Mouse (Mus musculus): ENCODE results near the gene Spaca1. TPM values are rescaled to one million over a fixed set of nuclear protein-coding genes. Genes with fewer than 3 reads are reported as not detected.
"Not testable (repeated sequence)": the region's sequence is repeated elsewhere in the genome, so short reads cannot be mapped to it uniquely, and the experiment has no call there.

Spaca1 gene
- total RNA-seq (2021) = under 1 TPM in 1 of 2 experiments, not detected in 1; 0.35 TPM
- long read RNA-seq, experiment 1 = 0 reads
- long read RNA-seq, experiment 2, partial matches to known transcripts = 0 of 1 reads
- long read RNA-seq, experiment 2, other reads (novel, unspliced or antisense) = 0 of 1 reads

GRCm38 (mm10) chr4:34049571-34050255, at the start of gene Spaca1:
Gene Spaca1 (minus strand): TSS chr4:34050191.
- DNase-seq = peak; percentile 6

- DNase-seq = not testable (repeated sequence)
Measured at GRCm38 (mm10) chr4:34087286-34087685, 37.3 kb upstream of the Spaca1 start.

- DNase-seq = no peak
Measured at GRCm38 (mm10) chr4:34081064-34081463, 31.1 kb upstream of the Spaca1 start.

- DNase-seq = no peak
Measured at GRCm38 (mm10) chr4:34069002-34069401, 19.0 kb upstream of the Spaca1 start.

GRCm38 (mm10) chr4:34058320-34058719, 8.3 kb upstream of the Spaca1 start:
- no peak for DNase-seq

GRCm38 (mm10) chr4:34026771-34027170, 23.2 kb downstream of the Spaca1 start:
- DNase-seq = no peak

GRCm38 (mm10) chr4:34021456-34021855, 28.5 kb downstream of the Spaca1 start:
- no peak for DNase-seq

GRCm38 (mm10) chr4:33996382-33996781, 53.6 kb downstream of the Spaca1 start:
- DNase-seq = no peak

GRCm38 (mm10) chr4:33992687-33993086, 57.3 kb downstream of the Spaca1 start:
- DNase-seq = no peak

- no peak for DNase-seq
Measured at GRCm38 (mm10) chr4:33988466-33989089, 61.4 kb downstream of the Spaca1 start.

Other genes with a start within 250 kb of the Spaca1 start
- 1 to 10 TPM; 4.3 TPM for gene Cnr1, start 125.6 kb downstream of the Spaca1 start, total RNA-seq (2021)